Mouse (Mus musculus) frontal cortex, postnatal 25 days (tissue): ENCODE results near the gene Sufu.

Experiments
- DNase-seq, 2 experiments: peaks; one replicate each; pipeline ENCODE4 v3.0.0; 2022; ENCODE audit warnings: low spot score in 2 of 2

The Sufu gene

DNA sequence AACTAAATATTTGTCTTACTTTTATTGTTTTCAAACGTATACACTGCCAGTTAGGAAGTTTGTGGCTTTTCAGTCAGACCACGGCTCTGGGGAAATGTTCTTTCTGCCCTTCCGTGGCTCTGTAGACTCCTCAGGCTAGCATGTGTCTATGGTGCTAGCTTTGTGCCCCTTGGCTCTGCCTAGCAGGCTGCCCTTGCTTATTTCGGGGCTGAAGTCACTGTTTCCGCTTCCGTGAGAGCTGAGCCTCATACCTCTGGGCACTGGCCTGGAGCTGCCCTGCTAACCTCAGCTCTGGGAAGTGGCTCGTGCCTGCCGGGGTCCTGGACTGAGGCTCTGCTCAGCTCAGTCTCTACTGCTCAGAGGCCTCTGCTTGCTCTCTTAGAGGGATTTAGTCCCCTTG, 98.4 kb downstream of the Sufu start:
- no peak for DNase-seq

DNA sequence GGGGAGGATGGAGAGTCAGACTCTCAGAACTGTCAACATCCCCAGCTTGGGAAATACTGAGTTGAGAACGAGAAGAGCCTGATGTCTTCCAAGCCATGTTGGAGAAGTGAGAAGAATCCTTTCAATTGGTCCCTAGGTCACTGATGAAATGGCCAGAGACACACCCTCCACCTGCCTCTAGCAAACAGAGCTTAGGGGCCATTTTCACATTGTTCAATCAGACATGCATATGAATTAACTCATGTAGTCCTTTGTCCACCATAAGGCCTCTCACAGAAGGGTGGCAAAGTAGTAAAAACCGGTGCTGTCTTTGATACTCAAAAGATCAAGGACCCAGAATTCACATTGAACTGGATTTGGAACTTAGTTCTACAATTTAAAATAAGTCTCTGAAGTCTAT, 100.5 kb downstream of the Sufu start:
- DNase-seq: no peak

DNA sequence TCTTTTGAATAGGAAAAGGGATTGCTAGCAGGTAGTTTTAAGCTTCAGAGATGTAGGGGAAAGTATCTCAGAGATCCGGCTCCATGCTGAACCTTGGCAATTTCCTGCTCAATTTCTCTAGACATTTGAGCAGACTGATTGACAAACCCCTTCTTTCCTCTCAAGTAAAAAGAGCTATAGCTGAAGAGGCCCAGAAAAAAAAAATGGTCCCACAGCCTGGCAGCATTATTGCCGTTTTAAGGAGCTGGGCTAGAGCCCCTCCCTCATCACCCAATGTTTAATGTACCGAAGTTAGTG, 102.8 kb downstream of the Sufu start:
- DNase-seq: no peak

DNA sequence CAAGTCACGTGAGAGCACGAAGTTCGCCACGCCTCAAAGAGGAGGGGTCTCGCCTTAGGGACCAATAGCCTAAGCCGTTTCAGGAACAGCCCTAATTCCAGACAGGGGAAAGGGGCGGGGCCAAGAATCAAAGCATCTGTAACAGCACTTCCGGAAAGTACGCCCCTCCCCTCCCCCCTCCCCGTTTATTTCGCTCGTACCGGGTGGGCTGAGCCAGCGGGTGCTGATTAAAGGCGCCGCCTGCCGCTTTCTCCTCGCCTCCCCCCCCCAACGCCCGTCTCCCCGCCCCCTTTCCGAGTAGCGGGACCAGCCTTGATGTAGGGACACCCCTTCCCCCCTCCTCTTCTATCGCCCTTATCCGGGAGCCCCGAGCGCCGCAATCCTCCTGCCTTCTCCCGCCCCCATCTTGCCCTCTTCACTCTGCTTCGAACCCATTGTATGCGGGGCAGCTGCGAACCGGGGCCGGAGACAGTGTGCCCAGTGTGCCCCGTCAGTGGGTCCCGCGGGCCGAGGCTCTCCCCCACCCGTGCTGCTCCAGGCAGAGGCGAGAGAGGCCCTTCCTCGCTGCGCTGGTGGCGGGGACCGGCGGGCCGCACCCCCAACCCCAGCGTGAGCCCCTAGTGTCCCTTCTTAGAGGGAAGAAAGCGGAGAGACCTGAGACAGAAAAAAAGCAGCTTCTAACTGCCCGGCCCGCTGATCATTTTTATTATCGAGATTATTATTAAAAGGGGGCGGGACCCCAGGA, 103.3 kb downstream of the Sufu start:
- peak; percentile 82 to 89 for DNase-seq

DNA sequence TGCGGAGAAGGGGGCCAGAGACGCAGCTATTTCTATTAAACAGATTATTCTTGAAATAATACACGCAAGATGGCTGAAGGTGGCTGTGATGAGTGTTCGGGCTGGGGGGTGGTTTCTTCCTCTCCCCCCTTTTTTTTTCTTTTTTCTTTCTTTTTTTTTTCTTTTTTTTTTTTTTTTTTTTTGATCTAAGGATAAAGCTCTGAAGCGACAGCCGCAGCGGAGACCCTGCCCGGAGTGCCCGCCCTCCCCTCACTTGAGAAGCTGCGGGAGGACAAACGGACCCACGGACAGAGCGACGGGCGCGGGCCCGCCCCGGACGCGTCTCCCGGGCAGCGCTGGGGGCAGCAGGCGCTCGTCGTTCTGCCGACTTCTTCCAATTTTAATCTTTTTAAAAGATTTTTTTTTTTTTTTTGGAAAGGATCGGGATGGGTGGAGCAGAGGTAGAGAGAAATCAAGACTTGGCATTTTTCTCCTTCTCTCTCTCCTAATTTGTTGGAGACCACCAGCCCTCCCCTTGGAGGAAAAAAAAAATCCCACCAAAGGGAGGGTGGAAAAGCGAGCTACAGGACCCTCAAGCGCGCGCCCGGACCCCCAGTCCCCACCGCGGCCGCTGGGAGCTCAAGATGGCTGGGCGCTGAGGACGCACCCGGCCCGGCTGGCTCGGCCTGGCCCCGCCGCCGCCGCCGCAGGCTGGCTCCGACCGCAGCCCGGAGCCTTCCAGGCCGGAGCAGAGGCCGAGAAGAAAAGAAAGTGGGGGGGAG, 104.1 kb downstream of the Sufu start:
- DNase-seq: no peak

DNA sequence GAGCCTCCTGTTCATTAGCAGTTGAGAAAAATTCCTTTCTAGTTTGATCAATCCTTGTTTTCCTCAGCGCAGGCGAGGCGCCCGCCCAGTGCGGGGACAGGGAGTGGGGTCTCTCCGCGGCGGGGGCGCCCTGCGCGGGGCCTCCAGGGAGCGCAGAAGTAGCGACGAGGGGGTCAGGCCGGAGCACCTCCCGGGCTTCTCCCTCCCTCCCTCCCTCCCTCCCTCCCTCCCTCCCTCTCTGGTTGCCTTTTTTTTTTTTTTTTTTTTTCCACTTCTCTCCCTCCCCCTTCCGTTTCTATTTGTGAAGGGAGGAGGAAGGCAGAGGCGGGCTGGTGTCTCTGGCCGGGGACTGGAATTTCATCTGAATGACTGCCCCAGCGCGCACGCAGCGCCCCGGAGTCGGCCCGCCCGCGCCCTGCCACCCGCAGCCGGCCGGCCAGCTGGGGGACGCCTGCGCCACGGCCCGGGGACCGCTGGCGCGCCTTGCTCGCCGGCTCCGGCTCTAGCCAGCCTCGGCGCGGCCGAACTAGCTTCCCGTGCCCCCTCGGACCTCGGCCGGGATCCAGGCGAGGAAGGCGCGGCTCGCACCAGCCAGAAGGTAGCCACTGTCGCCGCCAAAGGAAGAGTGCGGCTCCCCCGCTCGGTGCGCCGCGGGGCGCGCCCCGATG, 104.8 kb downstream of the Sufu start, which contains the start of gene Trim8:
Trim8 (plus strand) TSS at position 302 of the 668 bp plus-strand sequence.
- DNase-seq: peak; percentile 60 to 66

DNA sequence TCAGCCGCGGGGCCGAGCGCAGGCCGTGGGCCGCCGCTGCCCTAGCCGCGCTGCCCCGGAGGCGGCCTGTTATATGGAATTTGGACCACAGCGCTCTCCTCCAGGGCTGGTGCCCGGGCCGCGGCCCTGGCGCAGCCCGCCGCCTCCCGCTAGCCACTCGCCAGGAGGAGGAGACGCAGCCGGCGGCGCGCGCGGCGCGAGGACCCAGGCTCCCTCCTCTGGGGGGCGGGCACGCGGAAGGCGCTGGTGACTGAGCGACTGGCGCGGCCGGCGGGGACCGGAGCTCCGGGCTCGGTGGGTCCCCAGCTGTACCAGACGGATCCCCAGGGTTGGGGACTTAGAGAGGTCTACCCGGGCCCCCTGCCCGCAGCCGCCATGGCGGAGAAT, 105.4 kb downstream of the Sufu start:
- DNase-seq: peak in 1 of 2 experiments; percentile 66

DNA sequence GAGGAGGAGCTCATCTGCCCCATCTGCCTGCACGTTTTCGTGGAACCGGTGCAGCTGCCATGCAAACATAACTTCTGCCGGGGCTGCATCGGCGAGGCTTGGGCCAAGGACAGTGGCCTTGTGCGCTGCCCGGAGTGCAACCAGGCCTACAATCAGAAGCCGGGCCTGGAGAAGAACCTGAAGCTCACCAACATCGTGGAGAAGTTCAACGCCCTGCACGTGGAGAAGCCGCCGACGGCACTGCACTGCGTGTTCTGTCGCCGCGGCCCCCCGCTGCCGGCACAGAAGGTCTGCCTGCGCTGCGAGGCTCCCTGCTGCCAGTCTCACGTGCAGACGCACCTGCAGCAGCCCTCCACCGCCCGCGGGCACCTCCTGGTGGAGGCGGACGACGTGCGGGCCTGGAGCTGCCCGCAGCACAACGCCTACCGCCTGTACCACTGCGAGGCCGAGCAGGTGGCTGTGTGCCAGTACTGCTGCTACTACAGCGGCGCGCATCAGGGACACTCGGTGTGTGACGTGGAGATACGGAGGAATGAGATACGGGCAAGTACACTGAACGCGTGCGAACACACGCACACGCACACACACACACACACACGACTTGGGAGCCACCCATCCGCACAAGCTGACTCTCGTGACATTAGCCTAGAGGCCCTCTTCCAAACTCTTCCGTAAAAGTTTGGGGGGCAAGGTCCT, 105.9 kb downstream of the Sufu start:
- DNase-seq: peak; percentile 56 to 60

DNA sequence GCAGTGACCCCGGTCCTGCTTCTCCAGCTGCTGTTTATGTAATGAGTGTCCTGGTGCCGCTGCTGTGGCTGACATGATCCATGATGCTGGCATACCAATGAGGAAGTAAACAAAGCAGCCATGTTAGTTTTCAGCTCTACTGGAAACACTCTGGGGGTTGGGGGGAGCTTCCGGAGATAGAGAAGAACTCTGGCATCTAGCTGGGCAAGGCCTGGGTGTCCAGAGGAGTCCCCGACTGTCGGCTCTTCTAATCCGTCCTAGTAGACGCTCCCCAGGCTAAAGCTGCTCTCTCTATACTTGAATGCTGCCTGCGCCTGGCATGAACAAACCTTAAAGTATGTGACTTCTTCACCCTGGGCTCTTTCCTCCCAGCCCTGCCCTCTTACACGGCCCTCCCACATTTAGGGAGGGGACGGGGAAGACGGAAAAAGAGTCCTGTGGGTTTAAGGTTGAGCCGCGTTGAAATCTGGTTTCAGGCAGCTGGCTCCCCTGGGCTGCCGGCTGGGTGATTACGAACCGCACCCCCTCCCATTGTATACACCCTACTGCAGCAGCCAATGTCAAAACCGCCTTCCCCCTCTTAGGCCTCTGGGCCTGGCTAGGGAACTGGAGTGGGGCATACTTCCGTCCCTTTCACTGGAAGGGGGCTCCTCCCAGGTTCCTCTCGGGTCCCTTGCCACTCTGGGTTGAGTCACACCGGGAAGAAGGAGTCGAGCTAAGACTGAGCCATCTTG, 106.8 kb downstream of the Sufu start:
- DNase-seq: no peak

DNA sequence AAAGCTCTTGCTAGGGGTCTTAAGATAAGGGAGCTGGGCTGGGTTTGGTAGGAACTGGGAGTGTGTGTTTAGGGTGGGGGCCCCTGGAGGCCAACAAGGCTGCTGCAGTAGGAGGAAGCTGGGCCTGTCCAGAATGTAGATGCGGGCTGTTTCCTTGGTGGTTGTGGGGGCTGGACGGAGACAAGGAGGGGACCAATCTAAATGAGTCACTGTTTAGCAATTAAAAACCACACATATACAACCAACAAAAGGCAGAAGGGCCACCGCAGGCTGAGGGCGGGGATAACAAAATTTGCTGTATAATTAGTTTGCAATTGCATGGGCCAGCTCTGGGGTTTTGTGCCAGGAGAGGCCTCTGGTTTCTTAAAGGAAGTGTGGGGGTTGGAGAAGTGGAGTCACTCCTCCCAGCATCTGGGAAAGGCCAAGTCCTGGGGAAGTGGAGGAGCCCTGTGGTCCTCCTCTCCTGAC, 107.4 kb downstream of the Sufu start:
- no peak for DNase-seq

DNA sequence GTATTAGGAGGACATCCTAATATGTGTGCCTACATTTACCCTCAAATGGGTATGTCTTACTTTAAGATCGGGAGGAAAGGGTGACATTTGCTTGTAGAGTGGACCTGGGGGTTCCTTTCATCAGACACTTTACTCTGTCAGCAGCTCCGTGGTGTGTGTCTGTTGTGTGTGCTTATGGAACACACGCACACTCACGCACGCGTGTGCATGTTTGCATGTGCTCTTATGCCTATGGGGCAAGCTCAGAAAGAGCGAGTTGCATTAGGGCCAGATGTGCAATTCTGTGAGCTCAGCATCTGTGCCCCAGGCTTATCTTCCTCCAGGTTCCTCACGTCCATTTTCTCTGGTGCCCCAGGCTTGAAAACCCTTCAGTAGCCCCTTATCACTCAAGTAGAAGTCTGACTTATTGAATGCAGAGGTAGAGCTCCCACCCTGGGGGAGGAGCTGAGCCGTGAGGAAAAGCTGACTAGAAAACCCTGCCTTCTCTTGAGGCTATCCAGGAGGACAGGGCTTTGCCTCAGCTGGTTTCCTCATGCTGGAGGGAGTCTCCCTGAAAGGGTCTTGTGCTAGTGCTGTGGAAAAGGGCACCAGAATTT, 108.2 kb downstream of the Sufu start:
- no peak for DNase-seq

DNA sequence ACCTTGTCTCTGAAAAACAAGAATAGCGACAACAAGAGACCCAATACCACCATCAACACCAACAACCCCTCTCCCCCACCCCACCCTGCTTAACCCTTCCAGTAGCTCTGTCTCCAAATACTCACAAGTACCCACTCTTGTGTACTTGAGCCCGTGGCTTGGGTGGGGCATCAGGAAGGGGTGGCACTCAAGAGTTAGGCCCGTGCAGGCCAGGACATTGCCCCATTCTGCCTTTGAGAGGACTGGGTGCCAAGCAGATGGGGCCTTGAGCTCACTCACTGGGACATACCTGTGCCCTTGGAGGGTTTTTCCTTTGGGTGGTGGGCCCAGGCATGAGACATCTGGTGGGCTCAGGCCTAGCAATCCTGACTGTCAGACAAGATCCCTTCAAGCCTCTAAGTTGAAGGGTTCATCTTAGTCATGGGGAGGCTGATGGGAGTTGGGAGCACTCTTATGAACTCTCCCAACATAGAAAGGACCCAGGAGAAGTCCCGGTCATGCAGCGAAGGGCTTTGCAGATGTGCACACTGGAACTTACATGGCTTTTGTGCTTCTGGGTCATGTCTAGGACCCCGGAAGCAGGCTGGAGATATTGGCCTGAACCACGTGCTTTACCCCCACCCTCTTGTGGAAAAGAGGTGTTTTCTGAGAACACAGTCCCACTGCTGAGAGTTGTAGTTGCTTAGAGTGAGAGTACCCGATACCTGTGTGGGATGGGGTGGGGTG, 109.1 kb downstream of the Sufu start:
- DNase-seq: no peak

DNA sequence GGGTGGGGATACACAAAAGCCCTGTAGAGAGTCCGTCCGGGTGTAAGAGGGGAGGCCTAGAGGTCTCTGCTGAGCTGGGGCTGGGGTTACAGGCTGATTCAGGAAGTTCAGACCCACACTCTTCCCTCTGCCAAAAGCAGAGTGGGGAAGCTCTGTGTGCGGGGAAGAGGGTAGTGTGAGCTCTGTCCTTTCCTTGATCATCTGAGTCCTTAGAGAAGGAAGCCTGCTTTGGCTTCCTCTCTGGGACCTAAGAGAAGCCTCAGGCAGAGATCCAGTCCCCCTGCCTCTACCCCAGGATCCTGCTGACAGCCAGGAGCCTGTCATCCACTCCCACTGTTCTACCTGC, 109.6 kb downstream of the Sufu start:
- DNase-seq: no peak

DNA sequence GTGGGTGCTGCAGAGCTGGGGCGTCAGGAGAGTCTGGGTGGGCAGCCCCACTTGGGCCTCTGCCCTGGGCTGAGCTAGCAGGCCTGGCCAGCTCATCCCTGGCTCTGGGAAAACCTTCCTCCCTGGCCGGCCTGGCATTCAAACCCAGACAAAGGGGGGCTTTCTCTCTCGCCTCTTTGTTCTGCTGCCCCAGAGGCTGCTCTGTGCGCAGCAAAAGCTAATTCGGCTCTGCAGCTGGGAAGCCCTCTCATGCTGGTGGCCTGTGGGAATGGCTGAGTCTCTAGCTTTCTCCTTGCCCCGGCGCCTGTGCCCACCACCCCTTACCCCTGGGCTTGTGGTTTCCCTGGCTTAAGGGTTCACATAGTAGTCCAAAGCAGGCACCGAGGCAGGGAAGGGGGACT, 110.5 kb downstream of the Sufu start:
- no peak for DNase-seq

DNA sequence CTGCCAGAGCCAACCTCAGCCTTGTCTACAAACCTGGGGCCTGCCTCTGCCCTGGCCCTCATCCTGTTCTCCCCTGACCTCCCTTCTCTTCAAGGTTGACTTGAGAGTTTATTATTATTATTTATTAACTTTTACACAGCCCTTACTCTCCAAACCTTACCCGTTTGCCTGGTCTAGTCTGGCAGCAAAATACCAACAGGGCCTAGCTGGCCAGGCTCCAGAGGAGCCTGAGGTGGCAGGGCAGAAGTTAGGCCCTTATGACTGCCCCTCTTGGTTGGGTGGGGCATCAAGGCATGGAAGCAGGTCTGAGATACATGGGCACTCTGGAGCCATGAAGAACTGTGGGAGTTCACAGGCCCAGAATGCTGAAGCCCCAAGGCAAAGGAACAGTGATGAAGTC, 111.1 kb downstream of the Sufu start:
- no peak for DNase-seq

DNA sequence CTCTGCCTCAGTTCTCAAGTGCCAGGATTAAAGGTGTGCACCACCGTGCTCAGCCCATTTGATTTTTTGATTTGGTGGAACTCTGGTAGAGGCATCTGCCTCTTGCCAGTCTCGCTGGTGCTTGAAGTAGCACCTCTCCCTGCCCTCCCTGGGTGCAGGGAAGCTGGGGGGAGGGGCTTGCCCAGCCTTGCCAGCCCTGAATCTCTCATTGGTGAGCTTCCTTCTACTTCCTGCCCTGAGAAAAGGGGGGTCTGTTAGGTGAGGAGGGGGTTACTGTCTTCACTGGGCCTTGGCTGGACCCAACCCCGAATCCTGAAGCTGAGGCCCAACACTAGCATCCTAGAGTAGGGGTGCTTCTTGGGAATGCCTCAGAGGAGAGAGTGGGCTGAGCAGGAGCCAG, 112.0 kb downstream of the Sufu start:
- no peak for DNase-seq

DNA sequence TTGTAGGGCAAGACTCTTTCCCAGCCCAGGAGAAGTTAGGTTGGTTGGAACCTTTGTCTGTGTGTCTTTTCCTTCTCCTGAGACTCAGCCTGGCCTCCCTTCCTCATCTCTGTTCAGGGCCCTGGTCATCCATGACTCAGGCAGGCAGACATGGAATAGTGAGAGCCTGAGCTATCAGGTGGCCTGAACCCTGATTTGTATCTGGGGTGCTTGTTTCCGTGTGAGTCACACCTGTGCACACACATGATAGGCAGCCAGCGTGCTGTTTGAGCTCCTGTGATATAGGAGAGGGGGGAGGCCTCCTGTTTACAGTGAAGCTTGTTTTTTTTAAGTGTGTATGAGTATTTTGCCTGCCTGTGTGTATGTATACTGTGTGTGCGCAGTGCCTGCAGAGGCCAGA, 112.5 kb downstream of the Sufu start:
- no peak for DNase-seq

DNA sequence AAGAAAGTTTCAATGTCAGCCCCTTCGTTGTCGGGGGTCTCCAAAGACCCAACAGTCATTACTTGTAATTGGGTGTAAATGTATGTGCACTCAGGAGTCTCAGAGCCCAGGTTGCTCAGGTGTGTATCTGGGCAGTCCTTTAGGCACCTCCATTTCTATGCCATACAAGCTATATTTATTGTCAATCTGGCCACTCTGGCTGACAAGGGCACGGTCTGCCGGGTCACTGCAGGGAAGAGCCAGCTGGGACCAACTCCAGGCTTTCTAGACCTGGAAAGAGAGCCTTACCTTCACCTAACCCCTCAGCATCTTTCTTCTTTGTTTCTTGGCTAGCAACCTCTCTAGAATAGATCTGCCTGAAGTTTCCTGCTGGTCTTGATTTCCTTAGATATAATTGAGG, 113.0 kb downstream of the Sufu start:
- no peak for DNase-seq

DNA sequence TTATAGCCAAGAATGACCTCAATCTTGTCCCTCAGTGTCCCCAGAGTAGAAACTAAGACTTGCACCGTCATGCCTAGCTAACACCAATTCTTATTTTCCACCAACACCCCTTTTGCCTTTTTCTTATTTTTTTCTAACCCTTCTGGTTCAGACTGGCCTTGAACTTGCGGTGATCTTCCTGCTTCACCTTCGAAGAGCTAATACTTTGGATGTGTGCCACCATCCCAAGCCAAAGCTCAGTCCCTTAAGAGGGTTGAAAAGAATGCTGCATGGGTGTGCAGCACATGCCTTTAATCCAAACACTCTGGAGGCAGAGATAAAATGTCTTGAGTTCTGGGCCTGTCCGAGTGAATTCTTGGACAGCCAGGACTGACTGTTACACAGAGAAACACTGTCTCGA, 113.7 kb downstream of the Sufu start:
- DNase-seq: no peak

DNA sequence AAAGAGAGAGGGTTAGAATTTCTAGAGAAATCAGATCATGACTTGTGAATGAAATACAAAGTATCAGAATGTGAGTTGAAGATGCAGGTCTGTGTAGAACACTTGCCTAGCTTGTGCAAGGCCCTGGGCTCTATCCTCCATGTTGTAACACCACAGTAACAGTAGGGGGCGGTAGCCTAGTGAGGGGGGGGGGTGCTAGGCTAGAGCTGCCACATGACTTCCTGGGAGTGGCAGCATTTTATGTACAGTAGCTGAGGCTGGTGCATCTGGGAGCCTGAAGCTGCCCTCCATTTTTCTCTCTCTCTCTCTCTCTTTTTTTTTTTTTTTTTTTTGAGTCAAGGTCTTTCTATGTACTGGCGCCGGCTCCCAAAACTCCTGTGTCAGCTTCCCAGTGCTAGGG, 114.1 kb downstream of the Sufu start:
- no peak for DNase-seq

DNA sequence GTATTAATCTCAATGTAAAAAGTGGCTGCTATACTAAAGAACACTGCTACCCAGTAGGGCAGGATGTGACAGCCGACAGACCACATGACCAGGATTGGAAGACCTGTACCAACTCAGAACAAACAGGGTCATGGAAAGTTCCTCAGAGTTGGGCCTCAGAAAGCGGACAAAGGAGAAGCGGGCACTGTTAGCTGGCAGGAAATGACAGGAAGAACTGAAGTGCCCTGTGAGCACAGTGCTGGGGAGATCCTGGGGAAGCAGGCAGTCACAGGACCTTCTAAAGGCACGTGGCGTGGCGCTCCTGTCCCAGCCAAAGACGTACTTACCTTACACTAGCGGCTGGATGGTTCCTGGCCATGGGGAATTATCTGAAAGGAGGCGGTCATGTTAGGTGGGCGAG, 114.6 kb downstream of the Sufu start:
- DNase-seq: no peak
